Mouse (Mus musculus) ES-E14 (cell line): ENCODE results near the gene Araf. TPM values are rescaled to one million over a fixed set of nuclear protein-coding genes. Genes with fewer than 3 reads are reported as not detected.

Experiments
- DNase-seq: peaks from one replicate; pipeline ENCODE4 v3.0.0-alpha.2; 2013; ENCODE audit warnings: low read depth, low spot score
- H3K27ac ChIP-seq: 2 replicates; pipeline ENCODE4 v1.5.1; 2012; ENCODE audit warnings: low read depth, mild to moderate bottlenecking, low read length, moderate library complexity, mixed read lengths; ENCODE audit not compliant: poor library complexity, insufficient read depth, severe bottlenecking
- H3K36me3 ChIP-seq: 2 replicates; pipeline ENCODE4 v1.6.1; 2012; ENCODE audit warnings: mild to moderate bottlenecking, low read length, moderate library complexity, mixed read lengths; ENCODE audit not compliant: control insufficient read depth, poor library complexity, insufficient read depth, severe bottlenecking
- H3K4me1 ChIP-seq, 2 experiments: fragments of 150-350 bp in 1 of 2; sonication (generic) in 1 of 2; 2 replicates each; pipeline ENCODE4 v1.6.1; 2012; ENCODE audit warnings: low read length in 2 of 2, mild to moderate bottlenecking in 1 of 2, mixed read lengths in 1 of 2; ENCODE audit not compliant: control insufficient read depth in 2 of 2, insufficient read depth in 2 of 2, poor library complexity in 1 of 2
- H3K4me3 ChIP-seq, 2 experiments: fragments of 150-350 bp in 1 of 2; sonication (generic) in 1 of 2; 2 replicates each; pipeline ENCODE4 v1.5.1; 2012; ENCODE audit warnings: low read length in 2 of 2, low read depth in 1 of 2, mild to moderate bottlenecking in 1 of 2, mixed read lengths in 1 of 2; ENCODE audit not compliant: insufficient read depth in 1 of 2, poor library complexity in 1 of 2, severe bottlenecking in 1 of 2
- H3K9ac ChIP-seq: 2 replicates; pipeline ENCODE4 v1.6.1; 2012; ENCODE audit warnings: low read depth, mild to moderate bottlenecking, low read length, mixed read lengths; ENCODE audit not compliant: poor library complexity, insufficient read depth, severe bottlenecking
- H3K9me3 ChIP-seq: fragments of 150-350 bp; sonication (generic); 2 replicates; pipeline ENCODE4 v1.6.1; 2012; ENCODE audit warnings: low read depth, mild to moderate bottlenecking, low read length; ENCODE audit not compliant: control insufficient read depth, insufficient read depth
- CHD2 ChIP-seq: IDR thresholded peaks from 2 replicates; pipeline ENCODE4 v1.6.1; 2014; ENCODE audit warnings: mild to moderate bottlenecking, low read depth, low read length, inconsistent platforms
- HCFC1 ChIP-seq: IDR thresholded peaks from 2 replicates; pipeline ENCODE4 v1.6.1; 2012; ENCODE audit warnings: low read length, inconsistent platforms, borderline replicate concordance; ENCODE audit not compliant: insufficient read depth
- MAFK ChIP-seq: IDR thresholded peaks from 2 replicates; pipeline ENCODE4 v1.6.1; 2014; ENCODE audit warnings: mild to moderate bottlenecking, low read depth, low read length, inconsistent platforms; ENCODE audit not compliant: insufficient read depth
- ZC3H11A ChIP-seq: IDR thresholded peaks from 2 replicates; pipeline ENCODE4 v1.6.1; 2012; ENCODE audit warnings: low read depth, mild to moderate bottlenecking, inconsistent platforms, low read length, borderline replicate concordance
- ZNF384 ChIP-seq: IDR thresholded peaks from 2 replicates; pipeline ENCODE4 v1.6.1; 2012; ENCODE audit warnings: low read depth, low read length, inconsistent platforms
- in situ Hi-C, 2 experiments: fragments of 600-800 bp; cut with MboI; formaldehyde crosslinking; loops; one replicate each; pipeline ENCODE4 v1.15.1; 2025; ENCODE audit warnings: low sequenced_read_pairs in 2 of 2, inconsistent platforms in 1 of 2; ENCODE audit not compliant: unreplicated experiment in 2 of 2
- total RNA-seq: library from RNA; depleted of rRNA; stranded (reverse); fragments of 300-350 nt; gene quantifications from 2 replicates; pipeline ENCODE4 v1.2.3, GENCODE M21; 2012

The Araf gene
- total RNA-seq, 1 experiment: 81.8 TPM

DNA sequence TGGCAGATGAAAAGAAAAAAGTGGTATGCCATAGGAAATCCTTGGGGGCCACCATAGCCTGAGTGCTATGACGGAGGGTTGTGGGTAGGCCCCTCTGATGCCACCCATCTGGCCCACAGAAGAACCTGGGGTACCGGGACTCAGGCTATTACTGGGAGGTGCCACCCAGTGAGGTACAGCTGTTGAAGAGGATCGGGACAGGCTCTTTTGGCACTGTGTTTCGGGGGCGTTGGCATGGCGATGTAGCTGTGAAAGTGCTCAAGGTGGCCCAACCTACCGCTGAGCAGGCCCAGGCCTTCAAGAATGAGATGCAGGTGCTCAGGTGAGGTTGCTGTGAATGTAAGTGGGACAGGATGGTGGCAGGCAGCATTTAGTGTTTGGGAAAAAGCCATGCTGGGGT, 56.2 kb downstream of the Araf start:
- Histone ChIP-seq H3K4me1 (0 out of 4 replicates have a peak, but pooled peaks cover 0 to 1% of the 10 kb centered on the region in 2 experiments), H3K27ac (no peak overlapping the region), H3K9me3 (no peaks in the 10 kb centered on the region), H3K9ac (no peak overlapping the region), H3K4me3 (no peak overlapping the region), H3K36me3 (peaks cover 34% of the 10 kb centered on the region)
- TF ChIP-seq ZNF384 (no peak), CHD2 (no peak), ZC3H11A (no peak), HCFC1 (no peak)
- DNase-seq: no peak
- in situ Hi-C loops: no loop called here

DNA sequence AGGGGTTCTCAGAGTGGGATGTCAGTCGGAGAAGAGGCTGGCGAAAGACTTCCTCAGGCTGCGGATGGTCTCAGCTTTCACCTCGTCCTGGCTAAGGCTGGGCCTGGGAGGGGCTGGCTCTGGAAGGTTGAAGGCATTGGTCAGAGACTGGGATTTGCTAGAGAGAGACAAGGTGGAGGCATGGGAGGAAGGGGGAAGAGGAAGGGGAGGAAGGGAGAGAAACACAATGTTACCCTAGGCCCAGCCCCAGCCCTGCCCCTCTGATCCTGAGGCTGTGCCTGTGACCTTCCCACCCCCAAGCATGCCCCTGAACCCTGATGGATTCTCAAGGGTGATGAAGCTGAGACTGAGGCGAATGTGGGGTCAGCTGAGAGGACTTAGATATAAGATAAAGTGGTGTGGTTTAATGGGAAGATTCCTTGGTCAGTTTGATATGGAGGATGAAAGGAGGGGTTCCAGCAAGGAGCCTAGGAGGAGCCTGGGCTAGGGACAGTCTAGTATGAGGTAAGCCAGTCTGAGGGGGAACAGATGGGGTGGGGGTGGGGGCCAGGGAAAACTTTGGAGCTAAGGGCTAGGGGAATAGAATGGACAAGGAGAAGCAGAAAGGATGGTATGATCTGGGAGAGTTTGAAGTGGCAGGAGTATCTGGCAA, 64.0 kb downstream of the Araf start:
- no peak overlapping the region for H3K27ac ChIP-seq
- H3K9me3 ChIP-seq: no peaks in the 10 kb centered on the region
- peaks cover 0 to 15% of the 10 kb centered on the region in 2 experiments; a peak in 2 of 4 replicates for H3K4me1 ChIP-seq
- DNase-seq: no peak
- H3K36me3 ChIP-seq: peaks cover 9% of the 10 kb centered on the region
- no peak for TF ChIP-seq ZC3H11A
- in situ Hi-C loops: loop anchor here in 1 of 2 experiments (10.0 kb wide), 1 partner anchor 57 kb away; no protein-coding TSS in a partner anchor
- no peak overlapping the region for H3K4me3 ChIP-seq
- H3K9ac ChIP-seq: no peak overlapping the region

DNA sequence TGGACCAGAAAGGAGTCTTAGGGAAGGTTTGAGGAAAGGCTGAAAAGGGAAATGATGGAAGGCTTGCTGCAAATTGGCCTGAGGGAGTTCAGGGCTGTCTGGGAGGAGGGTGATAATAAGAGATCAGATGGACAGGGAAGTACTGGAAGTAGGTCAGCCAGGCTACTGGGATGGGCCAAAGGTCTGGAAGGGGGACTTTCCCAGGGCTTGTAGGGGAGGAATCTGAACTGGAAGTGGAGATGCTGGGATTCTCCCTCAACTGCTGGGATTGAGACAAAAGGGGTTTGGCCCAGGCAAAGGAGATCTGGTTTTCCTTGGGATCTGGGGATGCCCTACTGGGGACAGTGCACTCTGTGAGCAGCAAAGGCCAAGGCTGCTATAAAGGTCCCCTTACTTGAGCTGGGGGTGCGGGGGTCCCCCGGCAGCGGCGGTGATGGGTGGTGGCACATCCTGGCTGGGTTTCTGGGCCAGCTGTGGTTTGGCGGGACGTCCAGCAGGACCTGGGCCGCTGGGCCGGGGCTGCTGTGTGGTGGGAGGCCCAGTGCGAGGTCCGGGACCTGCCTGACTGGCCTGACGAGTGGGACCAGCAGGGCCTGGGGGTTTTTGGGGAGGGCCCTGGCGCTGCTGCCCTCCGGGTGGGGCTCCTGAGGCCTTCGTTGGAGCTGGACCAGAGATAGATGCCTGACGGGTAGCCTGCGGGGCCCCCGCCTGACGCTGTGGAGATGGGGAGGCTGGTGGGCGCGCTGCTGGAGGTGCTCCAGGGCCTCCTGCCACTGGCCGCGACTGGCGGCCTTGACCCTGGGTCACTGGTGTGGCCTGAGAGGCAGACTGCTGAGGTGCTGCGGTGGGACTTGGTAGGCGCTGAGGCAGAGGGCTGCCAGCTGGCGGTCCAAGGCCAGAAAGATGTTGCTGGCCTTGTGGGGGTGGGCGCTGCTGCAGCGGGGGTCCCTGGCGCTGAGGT, 64.8 kb downstream of the Araf start:
- Histone ChIP-seq H3K9me3 (no peaks in the 10 kb centered on the region), H3K9ac (peak overlapping the region; percentile 51), H3K27ac (peak overlapping the region; percentile 33; the same call in 1 of the 2 replicates), H3K36me3 (peaks cover 9% of the 10 kb centered on the region), H3K4me1 (peaks cover 0 to 15% of the 10 kb centered on the region in 2 experiments; a peak in 2 of 4 replicates), H3K4me3 (peak overlapping the region; percentile 12 to 46; a peak in 3 of 4 replicates)
- in situ Hi-C loops: loop anchor here in 1 of 2 experiments (10.0 kb wide), 1 partner anchor 58 kb away; no protein-coding TSS in a partner anchor
- TF ChIP-seq CHD2: no peak
- no peak for TF ChIP-seq MAFK
- no peak for TF ChIP-seq ZNF384
- no peak for TF ChIP-seq HCFC1
- no peak for TF ChIP-seq ZC3H11A
- no peak for DNase-seq

DNA sequence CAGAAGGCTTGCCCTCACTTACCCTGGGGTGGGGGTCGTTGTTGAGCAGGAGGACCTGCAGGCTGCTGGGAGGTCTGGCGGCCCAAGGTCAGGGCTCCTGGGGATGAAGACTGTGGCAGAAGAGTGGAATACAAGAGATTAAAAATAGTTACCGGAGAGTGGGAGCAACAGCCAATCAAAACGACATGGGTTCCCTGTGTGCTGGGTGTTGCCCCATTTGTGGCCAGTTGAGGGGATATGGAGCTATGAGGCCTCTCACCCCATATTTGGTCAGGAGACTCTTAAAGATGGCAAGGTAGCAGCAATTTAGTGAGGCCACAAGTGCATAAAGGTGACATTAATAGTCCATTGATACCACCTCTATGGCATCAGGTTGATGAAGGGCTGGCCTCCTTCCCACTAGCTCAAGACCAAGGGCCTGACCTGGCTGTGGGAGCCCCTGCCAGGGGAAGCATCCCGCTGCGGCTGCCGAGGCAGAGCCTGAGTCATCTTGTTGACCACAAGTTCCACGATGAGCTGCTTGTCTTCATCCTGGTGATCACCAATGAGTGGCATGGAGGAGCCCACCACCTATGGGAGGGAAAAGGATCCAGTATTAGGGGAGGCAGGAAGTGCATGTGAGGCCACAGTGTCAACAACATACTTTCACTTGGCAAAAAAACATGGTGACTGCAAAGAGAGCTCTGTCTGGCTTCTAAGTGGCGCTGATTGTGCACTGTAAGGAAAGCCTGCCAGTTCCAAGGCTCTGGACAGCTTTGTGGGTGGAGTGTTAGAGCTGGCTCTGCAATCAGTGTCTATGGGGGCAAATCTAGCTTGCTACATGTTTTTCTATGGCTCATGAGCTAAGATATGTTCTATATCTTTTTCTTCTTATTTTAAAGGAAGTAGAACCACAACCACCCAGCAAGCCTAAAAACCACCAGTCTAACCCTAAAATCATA, 65.8 kb downstream of the Araf start:
- H3K9me3 ChIP-seq: no peaks in the 10 kb centered on the region
- in situ Hi-C loops: loop anchor here in 1 of 2 experiments (10.0 kb wide), 1 partner anchor 59 kb away; no protein-coding TSS in a partner anchor
- peak overlapping the region; percentile 51 for H3K9ac ChIP-seq
- peaks cover 3% of the 10 kb centered on the region for H3K36me3 ChIP-seq
- TF ChIP-seq HCFC1: no peak
- TF ChIP-seq ZNF384: no peak
- no peak for TF ChIP-seq ZC3H11A
- TF ChIP-seq MAFK: no peak
- no peak for TF ChIP-seq CHD2
- no peak for DNase-seq
- peak overlapping the region; percentile 12 to 46; a peak in 2 of 4 replicates for H3K4me3 ChIP-seq
- peaks cover 0 to 15% of the 10 kb centered on the region in 2 experiments; a peak in 2 of 4 replicates for H3K4me1 ChIP-seq
- H3K27ac ChIP-seq: no peak overlapping the region
